Mouse (Mus musculus) intestine, embryonic 14.5 days (tissue): Measurements from ENCODE around the gene Scarf1. TPM values are rescaled to one million over a fixed set of nuclear protein-coding genes. Genes with fewer than 3 reads are reported as not detected.

ENCODE experiments used
- ATAC-seq: fragments of 200-750 bp; cut with Nextera tagmentation; replicated peaks from 2 replicates; pipeline ENCODE4 v1.8.0; 2017; ENCODE audit warnings: low read depth, moderate number of reproducible peaks, moderate TSS enrichment, moderate library complexity; ENCODE audit not compliant: low FRiP score, low TSS enrichment
- DNase-seq: peaks from one replicate; pipeline ENCODE4 v3.0.0-alpha.2; 2018; ENCODE audit warnings: low spot score
- H3K27ac ChIP-seq: fragments of 300-500 bp; sonication (generic); 2 replicates; pipeline ENCODE4 v1.5.1; 2014; ENCODE audit warnings: low read depth, mild to moderate bottlenecking, control low read depth
- H3K27me3 ChIP-seq: fragments of 300-500 bp; sonication (generic); replicated peaks from 2 replicates; pipeline ENCODE4 v1.6.1; 2014; ENCODE audit warnings: low read length, control low read depth; ENCODE audit not compliant: control insufficient read depth, insufficient read depth
- H3K36me3 ChIP-seq: fragments of 300-500 bp; sonication (generic); 2 replicates; pipeline ENCODE4 v1.6.1; 2014; ENCODE audit warnings: low read length, control low read depth; ENCODE audit not compliant: control insufficient read depth, insufficient read depth
- H3K4me1 ChIP-seq: fragments of 300-500 bp; sonication (generic); replicated peaks from 2 replicates; pipeline ENCODE4 v1.6.1; 2014; ENCODE audit warnings: low read length, control low read depth, mixed read lengths; ENCODE audit not compliant: control insufficient read depth, insufficient read depth
- H3K4me2 ChIP-seq: fragments of 300-500 bp; sonication (generic); 2 replicates; pipeline ENCODE4 v1.6.1; 2014; ENCODE audit warnings: low read length
- H3K4me3 ChIP-seq: fragments of 300-500 bp; sonication (generic); 2 replicates; pipeline ENCODE4 v1.5.1; 2014; ENCODE audit warnings: low read depth, low read length, control low read depth, mixed read lengths
- H3K9ac ChIP-seq: fragments of 300-500 bp; sonication (generic); 2 replicates; pipeline ENCODE4 v1.6.1; 2014; ENCODE audit warnings: mild to moderate bottlenecking, low read length
- H3K9me3 ChIP-seq: fragments of 300-500 bp; sonication (generic); 2 replicates; pipeline ENCODE4 v1.6.1; 2016; ENCODE audit warnings: low read length, control low read depth; ENCODE audit not compliant: control insufficient read depth
- WGBS: fragments of 180-500 bp; shearing (Covaris S2); extraction: QIAGEN DNeasy Blood & Tissue Kit; methylation state at CpG from one replicate; pipeline ENCODE4 v1.1.7; 2014; 5-methylcytosine and 5-hydroxymethylcytosine counted together
- polyA plus RNA-seq: library from polyadenylated mRNA; unstranded; fragments of >200 nt; fragmentation: Nextera tagmentation; extraction: Ambion mirVana; gene quantifications from 2 replicates; pipeline ENCODE4 v1.2.1, GENCODE M21; 2014

Gene Scarf1
- polyA plus RNA-seq, 1 experiment from 2014 or later = 6.0 TPM

DNA sequence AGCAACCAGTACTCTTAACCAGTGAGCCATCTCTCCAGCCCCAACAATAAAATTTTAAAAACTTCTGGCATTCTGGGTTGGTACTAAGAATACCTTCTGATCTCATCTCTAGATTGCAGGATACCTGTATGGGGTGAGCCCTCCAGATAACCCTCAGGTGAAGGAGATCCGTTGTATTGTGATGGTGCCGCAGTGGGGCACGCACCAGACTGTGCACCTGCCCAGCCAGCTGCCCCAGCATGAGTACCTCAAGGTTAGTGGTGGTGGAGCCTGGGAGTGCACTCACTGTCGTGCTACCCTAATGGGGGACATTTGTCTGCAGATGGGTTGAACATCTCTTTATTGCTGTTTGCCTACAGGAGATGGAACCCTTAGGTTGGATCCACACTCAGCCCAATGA lies 5.2 kb upstream of the Scarf1 start:
- H3K4me2 ChIP-seq = no peak overlapping the region
- H3K9me3 ChIP-seq = no peaks in the 10 kb centered on the region
- WGBS = 94% methylated on average over 4 of the region's 4 CpGs
- H3K4me1 ChIP-seq = peaks cover 18% of the 10 kb centered on the region
- ATAC-seq (no peak), DNase-seq (no peak)
- peaks cover 65% of the 10 kb centered on the region for H3K36me3 ChIP-seq
- no peak overlapping the region for H3K27ac ChIP-seq
- H3K9ac ChIP-seq = no peak overlapping the region
- no peak overlapping the region for H3K4me3 ChIP-seq
- H3K27me3 ChIP-seq = no peaks in the 10 kb centered on the region

DNA sequence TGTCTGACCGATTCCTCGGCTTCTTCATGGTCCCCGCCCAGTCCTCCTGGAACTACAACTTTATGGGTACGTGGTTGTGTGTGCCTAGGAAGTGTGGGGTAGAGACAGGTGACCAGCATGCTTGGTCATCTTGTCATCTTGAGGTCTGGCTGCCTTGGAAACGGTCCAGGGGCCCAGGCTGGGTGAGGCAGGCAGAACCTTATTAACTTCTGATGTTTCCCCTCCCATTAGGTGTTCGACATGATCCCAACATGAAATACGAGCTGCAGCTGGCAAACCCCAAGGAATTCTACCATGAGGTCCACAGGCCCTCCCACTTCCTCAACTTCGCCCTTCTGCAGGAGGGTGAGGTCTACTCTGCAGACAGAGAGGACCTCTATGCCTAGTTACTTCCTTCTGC lies 4.4 kb upstream of the Scarf1 start:
- Histone ChIP-seq H3K27me3 (no peaks in the 10 kb centered on the region), H3K27ac (no peak overlapping the region), H3K9ac (no peak overlapping the region), H3K4me2 (no peak overlapping the region), H3K9me3 (no peaks in the 10 kb centered on the region), H3K4me3 (no peak overlapping the region), H3K4me1 (peaks cover 18% of the 10 kb centered on the region), H3K36me3 (peaks cover 58% of the 10 kb centered on the region)
- DNase-seq (no peak), ATAC-seq (no peak)
- WGBS = 71% methylated on average over 8 of the region's 8 CpGs

GRCm38 (mm10) chr11:75509741-75510626 lies 3.4 kb upstream of the Scarf1 start, which contains the start of gene Rilp:
Rilp (plus strand) TSS chr11:75510094.
- Histone ChIP-seq H3K27me3 (no peaks in the 10 kb centered on the region), H3K4me2 (peak within 1 kb of the TSS; percentile 96), H3K4me1 (peaks cover 18% of the 10 kb centered on the region), H3K9me3 (no peaks in the 10 kb centered on the region), H3K27ac (peak within 1 kb of the TSS; percentile 74), H3K36me3 (peaks cover 47% of the 10 kb centered on the region), H3K4me3 (peak within 1 kb of the TSS; percentile 51), H3K9ac (peak within 1 kb of the TSS; percentile 48)
- 2% methylated on average over 43 of the region's 43 CpGs for WGBS
- ATAC-seq (peak; percentile 79), DNase-seq (peak; percentile 65)

DNA sequence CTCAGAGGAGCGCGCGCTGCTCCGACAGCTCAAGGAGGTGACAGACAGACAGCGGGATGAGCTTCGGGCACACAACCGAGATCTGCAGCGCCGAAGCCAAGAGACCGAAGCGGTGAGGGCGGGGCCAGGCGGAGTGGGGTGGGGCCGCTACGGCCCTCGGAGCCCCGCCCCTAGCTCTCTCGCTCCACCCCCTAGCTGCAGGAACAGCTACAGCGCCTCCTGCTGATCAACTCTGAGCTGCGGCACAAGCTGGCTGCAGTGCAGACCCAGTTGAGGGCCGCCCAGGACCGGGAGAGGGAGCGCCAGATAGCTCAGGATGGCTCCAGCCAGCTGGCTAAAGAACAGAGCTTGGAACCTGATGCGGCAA lies 2.7 kb upstream of the Scarf1 start:
- peak overlapping the region; percentile 96 for H3K4me2 ChIP-seq
- H3K4me1 ChIP-seq = peaks cover 18% of the 10 kb centered on the region
- peak overlapping the region; percentile 74 for H3K27ac ChIP-seq
- no peaks in the 10 kb centered on the region for H3K9me3 ChIP-seq
- peak overlapping the region; percentile 48 for H3K9ac ChIP-seq
- DNase-seq (peak; percentile 97), ATAC-seq (peak; percentile 81)
- WGBS = 3% methylated on average over 23 of the region's 24 CpGs
- no peaks in the 10 kb centered on the region for H3K27me3 ChIP-seq
- peaks cover 41% of the 10 kb centered on the region for H3K36me3 ChIP-seq
- H3K4me3 ChIP-seq = peak overlapping the region; percentile 51

DNA sequence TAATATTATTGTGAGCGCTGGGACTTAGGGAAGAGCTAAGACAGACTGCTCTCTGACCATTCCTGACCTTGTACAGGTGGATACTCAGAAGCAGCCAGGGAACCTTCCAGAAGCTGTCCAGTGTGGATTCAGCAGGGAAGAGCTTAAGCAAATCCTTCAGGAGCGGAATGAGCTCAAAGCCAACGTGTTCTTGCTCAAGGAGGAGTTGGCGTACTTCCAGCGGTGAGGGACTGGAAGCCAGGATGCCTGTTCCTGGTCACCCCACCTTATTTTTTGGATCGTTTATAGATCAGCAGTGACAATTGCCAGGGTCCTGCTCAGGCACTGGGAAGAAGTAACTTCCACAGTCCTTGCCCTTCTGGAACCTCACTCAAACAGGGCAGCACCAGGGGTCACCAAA lies 2.1 kb upstream of the Scarf1 start:
- Histone ChIP-seq H3K9me3 (no peaks in the 10 kb centered on the region), H3K4me2 (no peak overlapping the region), H3K9ac (no peak overlapping the region), H3K36me3 (peaks cover 35% of the 10 kb centered on the region), H3K4me3 (no peak overlapping the region), H3K27ac (peak overlapping the region; percentile 0; the same call in 1 of the 2 replicates), H3K4me1 (peaks cover 18% of the 10 kb centered on the region), H3K27me3 (no peaks in the 10 kb centered on the region)
- WGBS = 72% methylated on average over 6 of the region's 6 CpGs
- DNase-seq = no peak
- ATAC-seq = no peak

DNA sequence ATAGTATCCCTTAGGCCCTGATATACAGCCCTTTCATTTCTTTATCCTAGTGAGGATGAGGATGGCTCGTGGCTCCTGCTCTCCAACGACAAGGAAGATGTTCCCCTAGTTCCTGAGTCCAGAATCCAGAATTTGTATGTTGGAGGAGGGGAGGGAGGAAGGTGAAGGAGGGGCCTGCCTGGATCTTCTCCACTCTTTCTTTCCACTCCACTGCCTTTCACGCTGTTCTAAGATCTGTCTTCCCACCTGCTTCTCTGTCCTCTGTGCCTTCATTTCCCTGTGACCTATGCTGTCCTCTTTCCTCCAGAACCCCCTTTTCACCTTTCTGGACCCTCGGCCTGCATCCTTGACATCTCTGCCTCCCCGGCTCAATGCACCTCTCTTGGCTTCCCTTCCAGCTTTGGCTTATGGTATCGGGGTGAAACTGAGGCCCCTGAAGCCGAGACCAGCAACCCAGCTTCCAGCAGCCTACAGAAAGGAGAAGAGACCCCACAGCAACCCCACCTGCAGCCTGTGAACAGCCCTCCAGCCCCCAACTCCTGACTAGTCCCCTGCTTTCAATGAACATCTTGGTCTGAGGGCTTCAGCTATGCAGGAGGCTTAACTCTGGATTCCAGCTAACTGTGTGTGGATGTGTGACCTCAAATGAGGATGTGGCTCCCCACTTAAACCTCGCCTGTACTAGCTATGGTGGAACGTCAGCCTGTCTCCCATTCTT lies 880 bp upstream of the Scarf1 start:
- DNase-seq (no peak), ATAC-seq (no peak)
- H3K27ac ChIP-seq = no peak overlapping the region
- no peak overlapping the region for H3K4me3 ChIP-seq
- H3K36me3 ChIP-seq = peaks cover 22% of the 10 kb centered on the region
- no peaks in the 10 kb centered on the region for H3K27me3 ChIP-seq
- H3K9me3 ChIP-seq = no peaks in the 10 kb centered on the region
- no peak overlapping the region for H3K4me2 ChIP-seq
- H3K9ac ChIP-seq = no peak overlapping the region
- peaks cover 18% of the 10 kb centered on the region for H3K4me1 ChIP-seq
- 85% methylated on average over 9 of the region's 9 CpGs for WGBS

DNA sequence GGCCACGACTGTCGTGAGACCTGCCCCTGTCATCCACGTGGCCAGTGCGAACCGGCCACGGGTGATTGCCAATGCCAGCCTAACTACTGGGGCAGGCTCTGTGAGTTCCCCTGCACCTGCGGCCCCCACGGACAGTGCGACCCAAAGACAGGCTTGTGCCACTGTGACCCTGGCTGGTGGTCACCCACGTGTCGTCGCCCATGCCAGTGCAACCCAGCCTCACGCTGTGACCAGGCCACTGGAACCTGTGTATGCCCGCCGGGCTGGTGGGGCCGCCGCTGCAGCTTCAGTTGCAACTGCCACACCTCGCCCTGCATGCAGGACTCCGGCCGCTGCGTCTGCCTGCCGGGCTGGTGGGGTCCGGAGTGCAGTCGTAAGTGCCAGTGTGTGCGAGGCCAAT lies 1.8 kb downstream of the Scarf1 start:
- H3K9ac ChIP-seq = no peak overlapping the region
- H3K27ac ChIP-seq = no peak overlapping the region
- H3K4me3 ChIP-seq = no peak overlapping the region
- no peak for ATAC-seq
- WGBS = 88% methylated on average over 25 of the region's 25 CpGs
- H3K36me3 ChIP-seq = no peaks in the 10 kb centered on the region
- no peak for DNase-seq
- H3K27me3 ChIP-seq = no peaks in the 10 kb centered on the region
- H3K4me1 ChIP-seq = peaks cover 2% of the 10 kb centered on the region; the same call in 1 of the 2 replicates
- H3K9me3 ChIP-seq = no peaks in the 10 kb centered on the region
- H3K4me2 ChIP-seq = no peak overlapping the region

GRCm38 (mm10) chr11:75519834-75520633 lies 6.7 kb downstream of the Scarf1 start:
- H3K27me3 ChIP-seq = no peaks in the 10 kb centered on the region
- no peaks in the 10 kb centered on the region for H3K9me3 ChIP-seq
- H3K4me1 ChIP-seq = no peaks in the 10 kb centered on the region
- no peak for DNase-seq
- no peak overlapping the region for H3K4me3 ChIP-seq
- no peak overlapping the region for H3K9ac ChIP-seq
- no peak overlapping the region for H3K27ac ChIP-seq
- WGBS = 69% methylated on average over 15 of the region's 15 CpGs
- no peak overlapping the region for H3K4me2 ChIP-seq
- no peaks in the 10 kb centered on the region for H3K36me3 ChIP-seq
- no peak for ATAC-seq
